Mouse (Mus musculus) liver, embryonic 16.5 days (tissue): ENCODE data around the gene Pacrg. TPM values are rescaled to one million over a fixed set of nuclear protein-coding genes. Genes with fewer than 3 reads are reported as not detected.

ENCODE experiments used
- ATAC-seq: fragments of 200-750 bp; cut with Nextera tagmentation; 2 replicates; pipeline ENCODE4 v1.8.0; 2017; ENCODE audit warnings: low read depth, mild to moderate bottlenecking, moderate number of reproducible peaks, moderate library complexity
- H3K27ac ChIP-seq: fragments of 300-500 bp; sonication (generic); 2 replicates; pipeline ENCODE4 v1.5.1; 2014; ENCODE audit warnings: mild to moderate bottlenecking, low read length
- H3K27me3 ChIP-seq: fragments of 300-500 bp; sonication (generic); 2 replicates; pipeline ENCODE4 v1.6.1; 2014; ENCODE audit warnings: low read depth, low read length, mixed read lengths; ENCODE audit not compliant: control insufficient read depth, insufficient read depth
- H3K36me3 ChIP-seq: fragments of 300-500 bp; sonication (generic); 2 replicates; pipeline ENCODE4 v1.6.1; 2014; ENCODE audit warnings: mild to moderate bottlenecking; ENCODE audit not compliant: control insufficient read depth, insufficient read depth
- H3K4me1 ChIP-seq: fragments of 300-500 bp; sonication (generic); 2 replicates; pipeline ENCODE4 v1.6.1; 2014; ENCODE audit warnings: low read depth, low read length, mixed read lengths; ENCODE audit not compliant: control insufficient read depth
- H3K4me2 ChIP-seq: fragments of 300-500 bp; sonication (generic); 2 replicates; pipeline ENCODE4 v1.6.1; 2014; ENCODE audit warnings: low read depth, low read length, mixed read lengths
- H3K4me3 ChIP-seq: fragments of 300-500 bp; sonication (generic); 2 replicates; pipeline ENCODE4 v1.5.1; 2014; ENCODE audit warnings: low read depth, mild to moderate bottlenecking, low read length
- H3K9ac ChIP-seq: fragments of 300-500 bp; sonication (generic); 2 replicates; pipeline ENCODE4 v1.6.1; 2014; ENCODE audit warnings: low read depth, low read length
- H3K9me3 ChIP-seq: fragments of 300-500 bp; sonication (generic); replicated peaks from 2 replicates; pipeline ENCODE4 v1.6.1; 2016; ENCODE audit warnings: low read length; ENCODE audit not compliant: control insufficient read depth
- WGBS: fragments of 180-500 bp; shearing (Covaris S2); extraction: QIAGEN DNeasy Blood & Tissue Kit; methylation state at CpG from one replicate; pipeline ENCODE4 v1.1.7; 2014; ENCODE audit not compliant: insufficient replicate concordance; 5-methylcytosine and 5-hydroxymethylcytosine counted together
- polyA plus RNA-seq: library from polyadenylated mRNA; unstranded; fragments of >200 nt; fragmentation: Nextera tagmentation; extraction: Ambion mirVana; gene quantifications from 2 replicates; pipeline ENCODE4 v1.2.1, GENCODE M21; 2015

Gene Pacrg
- polyA plus RNA-seq, 1 experiment from 2014 or later, result not detected

DNA sequence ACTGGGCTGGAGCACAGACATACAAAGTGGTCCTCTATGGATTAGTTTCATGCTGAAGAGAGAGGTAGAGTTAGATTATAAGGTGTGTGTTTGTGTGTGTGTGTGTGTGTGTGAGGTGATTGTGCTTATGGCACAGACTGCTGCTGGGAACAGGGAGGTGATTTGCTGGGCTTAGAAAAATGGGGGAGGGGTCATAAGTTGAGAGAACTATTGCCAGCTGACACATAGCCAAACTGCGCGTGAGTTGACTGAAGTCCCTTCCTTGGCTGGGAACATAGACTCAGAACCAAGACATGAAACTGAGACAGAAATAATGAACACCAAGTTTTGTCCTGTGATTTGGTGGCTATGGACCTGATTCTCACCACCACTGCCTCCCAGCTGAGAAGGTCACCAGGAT, 351.2 kb downstream of the Pacrg start:
- H3K4me1 ChIP-seq, result no peaks in the 10 kb centered on the region
- H3K36me3 ChIP-seq, result no peaks in the 10 kb centered on the region
- H3K4me2 ChIP-seq, result no peak overlapping the region
- WGBS, result 77% methylated on average over 2 of the region's 2 CpGs
- no peaks in the 10 kb centered on the region for H3K9me3 ChIP-seq
- H3K4me3 ChIP-seq, result no peak overlapping the region
- no peak overlapping the region for H3K9ac ChIP-seq
- no peaks in the 10 kb centered on the region for H3K27me3 ChIP-seq
- no peak overlapping the region for H3K27ac ChIP-seq
- ATAC-seq, result no peak

DNA sequence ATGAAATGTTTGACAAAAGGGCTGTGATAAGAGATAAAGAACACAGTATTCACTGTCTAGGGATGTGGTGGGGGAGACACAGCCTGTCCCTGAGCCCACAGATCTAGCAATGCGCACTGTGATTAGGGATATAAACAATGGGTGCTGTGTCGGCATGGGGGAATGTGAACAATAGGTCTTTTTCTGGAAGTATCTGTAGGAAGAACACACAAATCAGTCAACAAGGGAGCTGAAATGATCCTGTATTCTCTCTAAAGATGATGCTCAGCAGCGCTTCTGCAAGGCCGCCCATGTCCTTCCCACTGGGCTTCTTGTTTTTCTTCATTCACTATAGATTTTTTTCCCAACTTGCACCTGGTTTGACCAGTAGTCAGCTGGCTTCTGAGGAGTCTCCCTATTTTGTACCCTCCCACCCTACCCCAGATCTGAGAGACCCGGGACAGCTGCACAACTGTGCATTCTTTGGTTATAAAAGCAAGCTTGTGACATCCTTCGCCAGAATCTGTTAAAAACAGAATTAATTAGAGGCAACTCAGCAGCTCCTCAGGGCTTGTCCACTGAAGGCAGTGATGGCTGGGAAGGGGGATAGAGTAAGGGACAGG, 356.1 kb downstream of the Pacrg start:
- 72% methylated on average over 6 of the region's 6 CpGs for WGBS
- Histone ChIP-seq H3K27me3 (no peaks in the 10 kb centered on the region), H3K27ac (no peak overlapping the region), H3K4me1 (no peaks in the 10 kb centered on the region), H3K9me3 (no peaks in the 10 kb centered on the region), H3K4me3 (no peak overlapping the region), H3K9ac (no peak overlapping the region), H3K36me3 (no peaks in the 10 kb centered on the region), H3K4me2 (no peak overlapping the region)
- no peak for ATAC-seq

DNA sequence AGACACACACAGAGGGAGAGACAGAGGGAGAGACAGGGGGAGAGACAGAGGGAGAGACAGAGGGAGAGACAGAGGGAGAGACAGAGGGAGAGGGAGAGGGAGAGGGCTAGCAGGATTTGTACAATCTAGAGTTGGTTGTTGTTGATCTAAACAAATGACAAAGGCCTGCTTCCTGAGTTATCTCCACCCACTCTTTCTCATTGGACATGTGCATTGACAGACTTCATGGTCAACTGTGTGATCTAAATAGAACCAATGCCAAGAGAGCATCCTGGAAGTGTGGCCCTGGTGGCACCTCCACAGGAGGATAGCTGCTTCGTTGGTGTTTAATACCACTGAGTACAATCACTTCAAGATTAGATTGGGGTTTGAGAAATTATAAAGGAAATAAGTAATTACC, 359.0 kb downstream of the Pacrg start:
- Histone ChIP-seq H3K36me3 (no peaks in the 10 kb centered on the region), H3K27ac (no peak overlapping the region), H3K4me1 (no peaks in the 10 kb centered on the region), H3K4me3 (no peak overlapping the region), H3K4me2 (no peak overlapping the region), H3K27me3 (no peaks in the 10 kb centered on the region), H3K9ac (no peak overlapping the region), H3K9me3 (no peaks in the 10 kb centered on the region)
- 52% methylated on average over 1 of the region's 1 CpGs for WGBS
- no peak for ATAC-seq

DNA sequence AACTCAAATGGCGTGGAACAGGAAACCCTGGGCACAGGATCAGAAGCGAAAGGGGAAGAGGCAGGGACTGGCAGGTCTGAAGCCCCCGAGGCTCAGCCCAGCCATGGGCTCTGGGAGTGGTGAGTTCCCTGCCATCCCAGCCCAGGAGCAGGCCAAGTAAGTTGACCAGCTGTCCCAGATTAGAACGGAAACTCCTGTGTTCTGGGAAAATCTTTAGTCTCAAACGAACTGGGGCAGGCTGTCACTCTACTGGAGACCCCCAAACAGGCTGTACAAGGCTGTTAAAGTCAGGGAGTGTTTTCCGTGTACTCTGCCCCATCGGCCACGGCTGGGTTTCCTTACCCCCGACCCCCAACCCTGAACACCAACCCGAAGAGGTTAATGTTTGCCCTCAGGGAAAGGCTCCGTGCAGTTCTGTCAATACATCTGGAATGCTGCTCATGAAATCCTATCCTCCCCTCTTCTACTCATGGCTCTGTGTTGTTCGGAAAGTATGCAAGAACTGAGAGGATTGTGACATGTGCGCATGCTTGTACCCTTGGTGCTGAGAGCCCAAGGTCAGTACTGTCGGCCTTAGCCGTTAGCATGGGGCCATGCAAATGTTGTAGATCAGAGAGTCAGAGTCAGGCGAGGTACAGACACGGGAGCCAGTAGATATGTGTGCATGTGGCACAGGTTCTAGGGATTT, 360.9 kb downstream of the Pacrg start:
- H3K36me3 ChIP-seq, result no peaks in the 10 kb centered on the region
- H3K9ac ChIP-seq, result no peak overlapping the region
- no peak overlapping the region for H3K27ac ChIP-seq
- H3K4me1 ChIP-seq, result no peaks in the 10 kb centered on the region
- no peaks in the 10 kb centered on the region for H3K27me3 ChIP-seq
- no peaks in the 10 kb centered on the region for H3K9me3 ChIP-seq
- no peak overlapping the region for H3K4me3 ChIP-seq
- peak; percentile 84 for ATAC-seq
- H3K4me2 ChIP-seq, result no peak overlapping the region
- WGBS, result 53% methylated on average over 17 of the region's 17 CpGs

DNA sequence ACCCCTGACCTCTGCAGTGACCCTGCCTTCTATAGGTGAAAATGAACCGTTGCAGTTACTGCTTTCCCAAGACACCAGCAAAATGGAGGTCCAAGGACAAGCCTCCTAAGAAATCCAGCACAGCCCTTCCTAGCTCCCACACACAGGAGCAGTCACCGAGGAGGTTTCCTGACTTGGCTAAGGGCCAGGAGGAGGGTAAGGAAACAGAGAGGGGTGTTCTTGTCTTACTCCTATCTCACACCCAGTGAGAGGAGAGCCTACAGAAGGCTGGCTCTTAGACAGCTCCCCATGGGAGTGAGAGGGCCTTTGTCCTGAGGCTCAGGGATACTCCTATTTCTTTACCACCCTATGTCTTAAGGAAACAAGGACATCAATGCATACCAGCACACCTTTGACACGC, 361.7 kb downstream of the Pacrg start:
- ATAC-seq, result no peak
- Histone ChIP-seq H3K4me3 (no peak overlapping the region), H3K27me3 (no peaks in the 10 kb centered on the region), H3K4me1 (no peaks in the 10 kb centered on the region), H3K36me3 (no peaks in the 10 kb centered on the region), H3K9ac (no peak overlapping the region), H3K9me3 (no peaks in the 10 kb centered on the region), H3K4me2 (no peak overlapping the region), H3K27ac (no peak overlapping the region)
- WGBS, result 51% methylated on average over 3 of the region's 3 CpGs

DNA sequence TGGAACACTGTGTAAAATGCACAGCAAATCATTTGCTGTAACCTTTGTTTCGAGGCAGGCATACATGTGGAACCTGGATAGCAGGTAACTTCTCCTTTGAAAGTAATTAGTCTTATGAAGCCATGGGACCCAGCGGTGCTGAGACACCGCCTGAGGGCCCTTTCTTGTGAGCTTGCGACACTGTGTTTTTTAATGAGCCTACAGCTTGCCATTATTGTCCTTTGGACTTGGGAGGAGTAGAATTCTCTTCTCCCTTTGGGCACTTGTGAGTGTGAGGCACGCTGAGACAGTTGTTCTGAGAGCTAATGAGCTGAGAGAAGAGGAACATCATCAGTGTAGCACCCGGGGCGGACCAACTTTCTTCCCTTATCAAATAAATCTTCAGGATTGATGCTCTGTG, 363.3 kb downstream of the Pacrg start:
- Histone ChIP-seq H3K4me2 (no peak overlapping the region), H3K4me3 (no peak overlapping the region), H3K9ac (no peak overlapping the region), H3K36me3 (no peaks in the 10 kb centered on the region), H3K4me1 (no peaks in the 10 kb centered on the region), H3K27ac (no peak overlapping the region), H3K27me3 (no peaks in the 10 kb centered on the region), H3K9me3 (no peaks in the 10 kb centered on the region)
- WGBS, result 73% methylated on average over 7 of the region's 7 CpGs
- no peak for ATAC-seq

DNA sequence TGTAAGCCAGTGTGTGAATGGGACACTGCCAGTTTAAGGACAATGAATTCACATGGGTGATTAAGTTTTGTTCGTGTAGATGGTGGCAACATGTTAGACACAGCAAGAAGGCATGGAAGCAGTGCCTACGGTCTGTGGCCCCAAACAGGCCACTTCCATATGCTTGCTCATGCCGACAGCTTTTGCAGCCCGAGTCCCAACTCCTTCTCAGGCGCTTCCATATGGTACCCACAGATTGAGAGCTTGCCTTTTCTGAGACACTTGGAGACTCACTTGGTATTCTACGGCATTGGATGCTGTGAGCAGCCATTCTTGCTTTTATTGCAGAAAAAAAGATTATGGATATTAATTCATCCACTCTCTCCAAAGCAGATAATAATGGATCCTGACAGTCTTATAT, 365.1 kb downstream of the Pacrg start:
- no peak overlapping the region for H3K9ac ChIP-seq
- H3K27me3 ChIP-seq, result no peaks in the 10 kb centered on the region
- no peak overlapping the region for H3K4me3 ChIP-seq
- H3K27ac ChIP-seq, result no peak overlapping the region
- no peak for ATAC-seq
- no peaks in the 10 kb centered on the region for H3K9me3 ChIP-seq
- H3K4me1 ChIP-seq, result no peaks in the 10 kb centered on the region
- 70% methylated on average over 6 of the region's 6 CpGs for WGBS
- H3K36me3 ChIP-seq, result no peaks in the 10 kb centered on the region
- no peak overlapping the region for H3K4me2 ChIP-seq

DNA sequence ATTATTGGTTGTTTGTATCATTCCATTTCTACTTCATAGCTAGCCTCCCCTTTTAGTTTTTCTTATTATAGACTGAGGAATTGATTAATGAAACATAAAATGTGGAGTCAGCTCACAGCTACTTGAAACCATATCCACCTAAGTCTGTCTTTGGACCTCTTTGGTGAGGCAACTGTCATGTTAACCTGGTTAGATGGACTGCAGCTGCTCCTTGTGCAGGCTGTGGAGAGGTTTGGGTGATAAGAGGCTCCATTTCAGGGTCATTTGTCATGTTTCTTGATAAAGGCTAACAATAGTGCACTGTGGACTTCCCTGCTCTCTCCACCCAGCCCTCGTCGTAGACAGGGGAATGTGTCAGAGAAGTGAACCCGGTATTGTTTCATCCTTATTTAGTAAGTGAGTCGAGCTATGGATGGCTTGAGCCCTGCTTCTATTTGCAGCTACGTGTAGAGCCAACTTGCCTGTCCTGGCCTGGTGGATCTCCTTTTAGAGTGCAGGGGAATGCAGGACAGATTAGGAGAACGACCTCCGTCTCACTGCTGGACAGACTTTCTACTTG, 366.2 kb downstream of the Pacrg start:
- WGBS, result 31% methylated on average over 7 of the region's 7 CpGs
- Histone ChIP-seq H3K9me3 (no peaks in the 10 kb centered on the region), H3K36me3 (no peaks in the 10 kb centered on the region), H3K4me3 (no peak overlapping the region), H3K4me1 (no peaks in the 10 kb centered on the region), H3K27me3 (no peaks in the 10 kb centered on the region), H3K9ac (no peak overlapping the region), H3K4me2 (no peak overlapping the region), H3K27ac (no peak overlapping the region)
- no peak for ATAC-seq

DNA sequence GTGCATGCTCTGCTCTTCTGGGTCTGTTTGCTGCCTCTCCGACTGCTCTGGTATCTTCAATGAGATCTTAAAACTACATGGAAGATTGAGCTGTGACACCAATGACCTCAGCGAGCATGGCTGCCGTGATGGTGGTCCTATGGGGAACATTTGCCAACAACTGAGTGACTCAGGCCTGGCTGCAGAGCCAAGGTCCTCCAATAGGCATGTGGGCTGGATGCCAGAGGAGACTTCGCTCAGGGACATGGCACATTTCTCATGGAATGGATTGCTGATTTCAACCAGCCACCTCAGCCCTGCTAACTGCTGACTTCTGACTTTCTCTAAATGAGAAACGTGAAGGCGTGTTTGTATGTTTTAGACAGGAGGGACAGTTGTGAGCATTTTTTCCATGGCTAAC, 366.9 kb downstream of the Pacrg start:
- 63% methylated on average over 6 of the region's 6 CpGs for WGBS
- H3K4me2 ChIP-seq, result no peak overlapping the region
- H3K4me1 ChIP-seq, result no peaks in the 10 kb centered on the region
- H3K27me3 ChIP-seq, result no peaks in the 10 kb centered on the region
- no peak for ATAC-seq
- no peak overlapping the region for H3K9ac ChIP-seq
- no peaks in the 10 kb centered on the region for H3K36me3 ChIP-seq
- H3K9me3 ChIP-seq, result no peaks in the 10 kb centered on the region
- no peak overlapping the region for H3K4me3 ChIP-seq
- H3K27ac ChIP-seq, result no peak overlapping the region
